Mouse (Mus musculus) testis, postnatal 10 days (tissue): ENCODE data around the gene H2-Q6.
"Not testable (repeated sequence)": the region's sequence is repeated elsewhere in the genome, so short reads cannot be mapped to it uniquely, and the experiment has no call there.

Source experiments
- DNase-seq: peaks from one replicate; pipeline ENCODE4 v3.0.0; 2021; ENCODE audit warnings: low spot score

Gene H2-Q6

DNA sequence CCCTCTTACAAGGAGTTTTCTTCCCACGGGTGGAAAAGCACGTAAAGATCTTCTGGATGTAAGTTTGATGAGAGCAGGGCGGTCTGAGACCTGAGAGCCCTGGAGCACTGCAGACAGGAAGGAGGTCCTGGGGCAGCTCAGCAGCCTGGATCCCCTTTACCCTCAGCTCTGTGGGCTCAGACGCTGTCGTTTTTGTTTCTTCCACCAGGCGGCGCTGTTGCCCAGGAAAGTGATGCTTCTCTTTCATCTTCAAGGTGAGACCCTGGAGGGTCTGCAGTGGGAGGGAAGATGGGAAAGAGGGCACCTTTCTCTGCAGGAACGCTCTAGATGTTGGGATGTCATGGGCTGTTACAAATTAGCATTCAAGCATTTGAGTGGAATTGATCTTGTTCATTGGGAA lies 10.2 kb downstream of the H2-Q6 start:
- DNase-seq: peak; percentile 56

DNA sequence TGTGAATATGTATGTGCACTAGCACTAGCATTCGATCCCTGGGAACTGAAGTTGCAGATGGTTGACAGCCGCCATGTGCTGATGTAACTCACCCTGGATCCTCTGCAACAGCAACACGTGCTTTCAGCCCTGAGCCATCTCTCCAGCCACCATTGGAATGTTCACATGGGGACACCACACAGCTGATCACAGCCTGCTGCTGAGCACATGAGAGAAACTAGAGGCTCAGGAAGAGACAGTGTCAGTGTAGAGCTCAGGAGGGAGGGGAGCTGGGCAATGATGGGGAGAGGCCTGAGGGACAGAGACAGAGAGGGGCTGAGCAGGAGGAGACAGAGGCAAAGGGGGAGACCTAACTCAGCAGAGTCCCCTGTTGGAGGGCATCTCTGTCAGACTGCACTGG lies 10.9 kb downstream of the H2-Q6 start:
- peak; percentile 41 for DNase-seq

DNA sequence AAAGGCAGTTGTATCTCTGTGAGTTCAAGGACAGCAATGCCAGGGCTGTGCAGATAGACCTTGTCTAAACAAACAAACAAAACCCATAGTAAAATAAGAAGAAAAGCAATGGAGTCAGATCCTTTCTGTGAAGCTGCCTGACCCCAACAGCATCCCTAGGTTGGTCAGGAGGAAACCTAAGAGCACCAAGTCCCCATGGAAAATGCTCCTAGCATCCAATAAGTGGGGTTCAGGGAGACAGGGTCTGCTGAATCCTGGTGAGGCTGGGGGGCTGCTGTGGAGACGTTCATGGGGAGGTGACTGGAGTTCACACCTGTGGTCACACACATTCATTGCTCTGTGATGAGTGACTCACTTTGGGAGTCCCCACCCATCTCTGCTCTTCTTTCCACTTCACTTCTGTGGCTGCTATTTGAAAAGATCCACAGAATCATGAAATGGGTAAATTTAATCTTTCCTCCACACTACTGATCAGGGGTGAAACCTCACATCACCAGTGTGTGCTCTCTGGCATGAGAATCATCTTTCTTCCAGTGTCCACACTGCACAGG lies 12.8 kb downstream of the H2-Q6 start:
- peak; percentile 19 for DNase-seq

DNA sequence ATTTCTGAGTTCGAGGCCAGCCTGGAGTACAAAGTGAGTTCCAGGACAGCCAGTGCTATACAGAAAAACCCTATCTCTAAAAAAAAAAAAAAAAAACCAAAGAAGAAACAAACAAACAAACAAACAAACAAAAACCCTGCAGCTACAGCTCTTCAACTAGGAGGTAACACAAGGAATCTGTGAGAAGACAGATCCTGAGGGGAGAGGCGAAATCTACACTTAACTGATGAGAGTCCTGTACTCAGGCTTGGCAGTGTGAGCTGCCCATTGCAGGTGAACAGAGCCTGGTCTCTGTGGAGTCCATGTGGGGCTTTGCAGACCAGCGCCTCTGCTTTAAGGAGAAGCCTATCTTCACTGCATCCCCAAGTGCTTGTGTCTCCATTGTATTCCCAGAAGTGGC lies 13.7 kb downstream of the H2-Q6 start:
- peak; percentile 13 for DNase-seq

DNA sequence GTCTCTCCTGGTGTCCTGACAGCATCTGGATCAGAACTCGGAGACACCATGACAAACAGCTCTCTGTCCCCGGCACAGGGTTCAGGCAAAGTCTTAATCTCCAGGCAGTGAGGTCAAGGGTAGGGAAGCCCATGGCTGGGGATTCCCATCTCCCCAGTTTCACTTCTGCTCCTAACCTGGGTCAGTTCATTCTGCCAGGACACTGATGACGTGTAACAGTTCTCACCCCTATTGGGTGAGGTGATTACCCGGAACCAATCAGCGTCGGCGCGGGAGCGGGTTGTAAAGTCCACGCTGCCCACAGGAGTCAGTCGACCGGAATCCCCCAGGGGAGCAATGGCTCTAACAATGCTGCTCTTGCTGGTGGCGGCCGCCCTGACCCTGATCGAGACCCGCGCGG lies 14.2 kb downstream of the H2-Q6 start, which contains the start of gene H2-Q7:
Gene H2-Q7 (plus strand): TSS at position 271 of the 400 bp plus-strand sequence.
- DNase-seq: peak; percentile 83

DNA sequence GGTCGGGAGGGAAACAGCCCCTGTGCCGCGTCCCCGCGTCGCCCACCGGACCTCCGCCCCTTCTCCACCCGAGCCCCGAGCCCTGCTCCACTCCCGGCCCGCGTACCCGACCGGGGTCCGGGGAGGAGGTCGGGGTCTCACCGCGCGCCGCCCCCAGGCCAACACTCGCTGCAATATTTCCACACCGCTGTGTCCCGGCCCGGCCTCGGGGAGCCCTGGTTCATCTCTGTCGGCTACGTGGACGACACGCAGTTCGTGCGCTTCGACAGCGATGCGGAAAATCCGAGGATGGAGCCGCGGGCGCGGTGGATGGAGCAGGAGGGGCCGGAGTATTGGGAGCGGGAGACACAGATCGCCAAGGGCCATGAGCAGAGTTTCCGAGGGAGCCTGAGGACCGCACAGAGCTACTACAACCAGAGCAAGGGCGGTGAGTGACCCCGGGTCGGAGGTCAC lies 14.7 kb downstream of the H2-Q6 start:
- DNase-seq: peak; percentile 59

DNA sequence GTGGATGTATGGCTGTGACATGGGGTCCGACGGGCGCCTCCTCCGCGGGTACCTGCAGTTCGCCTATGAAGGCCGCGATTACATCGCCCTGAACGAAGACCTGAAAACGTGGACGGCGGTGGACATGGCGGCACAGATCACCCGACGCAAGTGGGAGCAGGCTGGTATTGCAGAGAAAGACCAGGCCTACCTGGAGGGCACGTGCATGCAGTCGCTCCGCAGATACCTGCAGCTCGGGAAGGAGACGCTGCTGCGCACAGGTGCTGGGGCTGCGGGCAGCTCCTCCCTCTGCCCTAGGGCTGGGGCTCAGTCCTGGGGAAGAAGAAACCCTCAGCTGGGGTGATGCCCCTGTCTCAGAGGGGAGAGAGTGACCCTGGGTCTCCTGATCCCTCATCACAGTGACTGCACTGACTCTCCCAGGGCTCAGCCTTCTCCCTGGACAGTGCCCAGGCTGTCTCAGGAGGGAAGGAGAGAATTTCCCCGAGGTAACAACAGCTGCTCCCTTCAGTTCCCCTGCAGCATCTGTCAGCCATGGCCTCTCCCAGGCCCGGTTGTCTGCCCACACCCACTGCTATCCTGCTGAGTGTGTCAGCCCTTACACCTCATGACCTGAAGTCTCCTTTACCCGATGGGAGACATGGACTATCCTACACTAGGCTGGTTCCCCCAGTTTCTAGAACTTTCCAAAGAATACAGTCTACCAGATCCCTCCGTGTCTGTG lies 15.4 kb downstream of the H2-Q6 start:
- peak; percentile 43 for DNase-seq

DNA sequence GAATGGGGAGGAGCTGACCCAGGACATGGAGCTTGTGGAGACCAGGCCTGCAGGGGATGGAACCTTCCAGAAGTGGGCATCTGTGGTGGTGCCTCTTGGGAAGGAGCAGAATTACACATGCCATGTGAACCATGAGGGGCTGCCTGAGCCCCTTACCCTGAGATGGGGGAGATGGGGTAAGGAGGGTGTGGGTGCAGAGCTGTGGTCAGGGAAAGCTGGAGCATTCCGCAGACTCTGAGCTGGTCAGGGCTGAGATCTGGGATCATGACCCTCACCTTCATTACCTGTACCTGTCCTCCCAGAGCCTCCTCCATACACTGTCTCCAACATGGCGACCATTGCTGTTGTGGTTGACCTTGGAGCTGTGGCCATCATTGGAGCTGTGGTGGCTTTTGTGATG lies 17.7 kb downstream of the H2-Q6 start:
- not testable (repeated sequence) for DNase-seq

DNA sequence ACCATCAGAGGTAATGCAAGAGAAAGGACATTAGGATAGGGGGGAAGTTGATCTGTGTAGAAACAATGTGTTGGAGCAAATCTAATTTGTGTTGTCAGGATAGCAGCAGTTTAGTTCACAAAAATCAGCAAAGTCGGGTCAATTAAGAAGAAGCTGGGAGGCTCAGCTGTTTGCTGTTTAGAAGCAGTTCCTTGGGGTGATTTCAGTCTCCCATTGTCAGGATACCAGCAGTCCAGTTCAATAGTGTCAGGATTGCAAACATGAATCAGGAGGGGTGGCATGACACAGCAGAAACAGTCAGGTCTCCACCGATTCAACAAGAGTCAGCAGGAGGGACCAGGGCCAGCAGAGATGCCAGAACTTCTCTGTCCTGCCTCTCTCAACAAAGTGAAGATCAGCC lies 19.9 kb downstream of the H2-Q6 start:
- DNase-seq: not testable (repeated sequence)

DNA sequence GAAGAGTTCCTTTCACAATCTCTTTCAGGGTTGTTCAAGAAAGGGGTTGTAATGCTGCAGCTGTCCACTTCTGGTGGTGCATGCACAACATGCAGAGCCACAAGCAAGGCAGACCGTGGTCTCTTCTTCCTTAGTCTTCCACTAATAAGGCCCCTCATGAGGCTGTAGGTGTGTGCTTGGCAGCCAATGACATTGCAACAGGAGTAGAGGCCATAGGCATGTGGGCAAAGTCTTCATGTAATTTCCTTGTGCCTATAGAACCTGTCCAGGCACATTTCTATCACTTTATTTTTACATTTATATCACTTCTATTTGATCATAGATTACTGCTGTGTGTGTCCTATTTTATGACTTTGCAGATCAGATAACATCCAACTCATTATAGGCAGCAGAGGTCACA lies 33.6 kb downstream of the H2-Q6 start:
- DNase-seq: not testable (repeated sequence)

DNA sequence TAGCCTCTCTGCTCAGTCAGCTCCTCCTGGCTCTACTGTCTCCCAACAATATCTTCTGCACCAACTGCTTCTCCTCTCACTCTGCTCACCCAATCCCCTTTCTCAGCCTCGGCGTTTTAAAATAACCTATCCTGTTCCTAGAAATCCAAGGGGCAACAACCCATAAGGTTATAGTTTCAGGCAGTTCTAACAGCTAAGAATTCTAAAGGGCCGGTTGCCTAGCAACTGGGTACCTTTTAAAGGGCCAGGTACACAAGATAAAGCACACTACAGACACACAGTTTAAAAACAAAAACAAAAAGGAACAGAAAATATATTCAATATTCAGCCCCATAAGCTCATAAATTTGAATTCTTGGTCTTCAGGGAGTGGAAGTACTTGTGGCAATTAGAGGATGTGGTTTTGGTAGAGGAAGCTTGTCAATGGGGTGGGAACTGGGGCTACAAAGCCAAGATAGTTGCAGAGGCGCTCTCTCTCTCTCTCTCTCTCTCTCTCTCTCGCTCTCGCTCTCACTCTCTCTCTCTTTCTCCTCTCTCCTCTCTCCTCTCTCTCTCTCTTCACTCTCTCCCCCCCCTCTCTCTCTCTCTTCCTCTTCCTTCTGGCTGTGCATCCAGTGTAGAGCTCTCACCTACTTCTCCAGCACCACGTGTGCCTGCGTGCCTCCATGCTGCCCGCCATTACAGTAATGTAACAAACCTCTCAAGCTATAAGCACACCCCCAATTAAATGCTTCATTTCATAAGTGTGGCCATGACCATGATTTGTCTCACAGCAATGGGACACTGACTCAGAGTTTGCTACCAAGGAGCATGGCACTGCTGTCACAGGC lies 36.1 kb downstream of the H2-Q6 start:
- not testable (repeated sequence) for DNase-seq

DNA sequence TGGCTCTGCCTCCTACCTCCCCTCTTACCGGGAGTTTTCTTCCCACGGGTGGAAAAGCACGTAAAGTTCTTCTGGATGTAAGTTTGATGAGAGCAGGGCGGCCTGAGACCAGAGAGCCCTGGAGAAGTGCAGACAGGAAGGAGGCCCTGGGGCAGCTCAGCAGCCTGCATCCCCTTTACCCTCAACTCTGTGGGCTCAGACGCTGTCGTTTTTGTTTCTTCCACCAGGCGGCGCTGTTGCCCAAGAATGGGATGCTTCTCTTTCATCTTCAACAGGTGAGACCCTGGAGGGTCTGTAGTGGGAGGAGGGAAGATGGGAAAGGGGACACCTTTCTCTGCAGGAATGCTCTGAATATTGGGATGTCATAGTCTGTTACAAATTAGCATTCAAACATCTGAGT lies 41.0 kb downstream of the H2-Q6 start:
- not testable (repeated sequence) for DNase-seq

DNA sequence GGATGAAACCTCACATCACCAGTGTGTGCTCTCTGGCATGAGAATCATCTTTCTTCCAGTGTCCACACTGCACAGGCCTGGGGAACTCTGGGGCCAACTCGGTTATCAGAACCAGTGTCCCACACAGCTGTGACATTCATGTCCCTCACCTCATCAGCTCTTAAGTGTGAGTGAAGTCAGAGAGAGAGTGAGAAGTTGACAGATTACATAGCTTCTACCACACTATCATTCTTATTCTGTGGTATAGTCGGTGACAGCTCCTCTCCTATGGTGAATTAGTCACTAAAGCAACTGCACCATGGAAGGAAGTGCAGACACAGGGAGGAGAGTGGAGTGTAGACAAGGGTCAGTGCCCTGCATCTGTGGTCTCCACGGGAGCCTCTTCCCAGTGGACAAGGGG lies 44.3 kb downstream of the H2-Q6 start:
- DNase-seq: not testable (repeated sequence)

DNA sequence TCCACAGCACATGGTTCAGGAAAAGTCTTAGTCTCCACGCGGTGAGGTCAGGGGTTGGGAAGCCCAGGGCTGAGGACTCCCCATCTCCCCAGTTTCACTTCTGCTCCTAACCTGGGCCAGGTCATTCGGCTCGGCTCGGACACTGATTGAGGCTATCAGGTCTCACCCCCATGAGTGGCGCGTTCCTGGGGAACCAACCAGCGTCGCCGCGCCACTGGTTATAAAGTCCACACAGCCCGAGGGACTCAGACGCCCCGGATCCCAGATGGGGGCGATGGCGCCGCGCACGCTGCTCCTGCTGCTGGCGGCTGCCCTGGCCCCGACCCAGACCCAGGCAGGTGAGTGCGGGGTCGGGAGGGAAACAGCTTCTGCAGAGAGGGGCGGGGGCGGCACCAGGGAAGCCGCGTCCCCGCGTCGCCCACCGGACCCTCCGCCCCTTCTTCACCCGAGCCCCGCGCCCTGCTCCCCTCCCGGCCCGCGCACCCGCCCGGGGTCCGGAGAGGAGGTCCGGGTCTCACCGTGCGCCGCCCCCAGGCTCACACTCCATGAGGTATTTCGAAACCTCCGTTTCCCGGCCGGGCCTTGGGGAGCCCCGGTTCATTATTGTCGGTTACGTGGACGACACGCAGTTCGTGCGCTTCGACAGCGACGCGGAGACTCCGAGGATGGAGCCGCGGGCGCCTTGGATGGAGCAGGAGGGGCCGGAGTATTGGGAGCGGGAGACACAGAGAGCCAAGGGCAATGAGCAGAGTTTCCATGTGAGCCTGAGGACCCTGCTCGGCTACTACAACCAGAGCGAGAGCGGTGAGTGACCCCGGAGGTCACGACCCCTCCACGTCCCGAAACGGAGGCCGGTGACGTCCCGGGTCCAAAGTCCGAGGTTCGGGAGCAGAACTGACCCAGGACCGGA lies 45.4 kb downstream of the H2-Q6 start, which contains the start of gene H2-Q10:
Gene H2-Q10 (plus strand): TSS at position 248 of the 910 bp plus-strand sequence.
- DNase-seq: peak; percentile 57
